Mouse (Mus musculus) G1E (cell line): ENCODE results near the gene Pgap3.

Experiments used
- CTCF ChIP-seq: IDR thresholded peaks from 2 replicates; pipeline ENCODE4 v1.5.1; 2012; ENCODE audit warnings: low read depth, low read length, inconsistent platforms, mixed read lengths
- GATA1 ChIP-seq: IDR thresholded peaks from 2 replicates; pipeline ENCODE4 v1.6.1; 2012; ENCODE audit warnings: borderline replicate concordance, low read length, inconsistent platforms, mixed read lengths
- TAL1 ChIP-seq: conservative IDR thresholded peaks from 2 replicates; pipeline ENCODE4 v1.6.1; 2012; ENCODE audit warnings: low read depth, low read length, inconsistent platforms, mixed read lengths

GRCm38 (mm10) chr11:98384216-98384615, 16.1 kb downstream of the Pgap3 start:
- no peak for TF ChIP-seq GATA1
- no peak for TF ChIP-seq CTCF
- no peak for TF ChIP-seq TAL1
